Mouse (Mus musculus) kidney, adult 2 months (tissue): ENCODE measurements at regions not wholly inside any gene's neighbourhood (a gene's known extent, or its start where the extent isn't known, plus 50 kb on each side); places are given as distances from the start of the nearest gene placed in this dataset.
"Not testable (repeated sequence)": the region's sequence is repeated elsewhere in the genome, so short reads cannot be mapped to it uniquely, and the experiment has no call there.

Experiments
- CTCF ChIP-seq: fragments of 200-500 bp; conservative IDR thresholded peaks from 2 replicates; pipeline ENCODE4 v1.5.1; 2011; ENCODE audit warnings: low read depth, mild to moderate bottlenecking, control low read depth, low read length, moderate library complexity, mixed read lengths; ENCODE audit not compliant: insufficient read depth, insufficient read length
- POLR2A ChIP-seq: fragments of 200-500 bp; IDR thresholded peaks from one replicate; pipeline ENCODE4 v1.6.1; 2011; ENCODE audit warnings: low read depth, low read length, control low read depth

DNA sequence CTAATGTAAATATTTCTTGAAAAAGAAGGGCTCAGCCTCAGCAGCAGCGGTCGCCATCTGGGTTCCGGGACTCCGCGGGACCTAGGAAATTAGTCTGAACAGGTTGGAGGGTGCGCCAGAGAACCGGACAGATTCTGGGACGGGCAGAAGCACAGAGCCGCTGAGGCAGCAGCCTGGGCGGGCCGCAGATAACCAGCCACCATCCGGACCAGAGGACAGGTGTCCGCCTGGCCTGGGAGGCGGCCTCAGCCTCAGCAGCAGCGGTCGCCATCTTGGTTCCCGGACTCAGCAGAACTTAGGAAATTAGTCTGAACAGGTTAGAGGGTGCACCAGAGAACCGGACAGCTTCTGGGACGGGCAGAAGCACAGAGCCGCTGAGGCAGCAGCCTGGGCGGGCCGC lies 136.7 kb upstream of the Slc10a2 start:
- TF ChIP-seq CTCF, POLR2A: not testable (repeated sequence)
